Mouse (Mus musculus) megakaryocyte progenitor cell, adult 5-6 weeks (primary cell): ENCODE results near the gene Atg4b. TPM values are rescaled to one million over a fixed set of nuclear protein-coding genes. Genes with fewer than 3 reads are reported as not detected.
A peak's percentile ranks its signal among the peaks of the same experiment; 100 is the strongest.
"Not testable (repeated sequence)": the region's sequence is repeated elsewhere in the genome, so short reads cannot be mapped to it uniquely, and the experiment has no call there.

Experiments
- ATAC-seq: replicated peaks from 2 replicates; pipeline ENCODE4 v1.8.0; 2016; ENCODE audit warnings: mild to moderate bottlenecking, moderate TSS enrichment, inconsistent platforms; ENCODE audit not compliant: poor library complexity
- total RNA-seq, 2 experiments: library from RNA; stranded (forward) in 1 of 2; stranded (reverse) in 1 of 2; fragments of 157-497, 149-512 nt in 1 of 2; fragments of 200-1000 nt in 1 of 2; gene quantifications; 2 replicates each; pipeline versions ENCODE4 v1.2.3 to v1.2.4; 2015 to 2017

Gene Atg4b
- total RNA-seq, 2 experiments from 2014 or later: 21.0 to 58.5 TPM

- no peak for ATAC-seq
Measured at GRCm38 (mm10) chr1:93755291-93755610, 4.0 kb downstream of the Atg4b start.

DNA sequence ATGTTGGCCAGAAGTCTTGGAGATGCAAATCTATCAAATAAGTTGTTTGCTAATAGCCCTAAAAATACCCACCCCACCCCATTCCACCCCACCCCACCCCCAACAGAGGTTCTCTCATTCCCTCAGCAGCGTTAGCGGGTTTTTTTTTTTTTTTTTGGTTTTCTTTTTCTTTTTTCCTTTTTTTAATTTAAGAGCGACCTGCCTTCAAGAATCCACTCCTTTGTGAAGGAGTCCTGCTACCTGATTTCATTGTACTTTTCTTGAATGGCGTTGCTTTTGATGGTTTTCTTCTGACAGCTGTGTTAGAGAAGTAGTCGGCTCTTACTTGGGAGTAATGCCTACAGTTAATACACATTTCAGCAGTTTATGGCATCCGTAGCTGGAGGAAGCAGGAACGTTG, 4.3 kb downstream of the Atg4b start:
- no peak for ATAC-seq

DNA sequence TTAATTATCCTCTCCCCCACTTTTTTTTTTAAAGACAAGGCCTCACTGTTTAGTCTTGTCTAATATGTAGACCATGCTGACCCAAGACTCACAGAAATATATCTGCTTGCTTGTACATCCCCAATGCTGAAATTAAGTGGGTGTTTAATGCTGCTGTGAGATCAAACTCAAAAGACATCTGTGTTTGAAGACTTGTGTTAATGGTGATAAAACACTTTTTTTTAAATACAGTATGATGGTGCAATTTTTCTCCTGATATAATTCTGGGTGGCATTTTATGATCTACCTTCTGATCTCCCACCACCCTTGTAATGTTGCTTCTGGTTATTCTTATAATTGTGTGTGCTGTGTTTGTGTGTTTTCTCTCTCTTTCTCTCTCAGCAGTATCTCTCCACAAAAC, 4.9 kb downstream of the Atg4b start:
- ATAC-seq: peak; percentile 36

GRCm38 (mm10) chr1:93760076-93760475, 8.8 kb downstream of the Atg4b start:
- ATAC-seq: no peak

DNA sequence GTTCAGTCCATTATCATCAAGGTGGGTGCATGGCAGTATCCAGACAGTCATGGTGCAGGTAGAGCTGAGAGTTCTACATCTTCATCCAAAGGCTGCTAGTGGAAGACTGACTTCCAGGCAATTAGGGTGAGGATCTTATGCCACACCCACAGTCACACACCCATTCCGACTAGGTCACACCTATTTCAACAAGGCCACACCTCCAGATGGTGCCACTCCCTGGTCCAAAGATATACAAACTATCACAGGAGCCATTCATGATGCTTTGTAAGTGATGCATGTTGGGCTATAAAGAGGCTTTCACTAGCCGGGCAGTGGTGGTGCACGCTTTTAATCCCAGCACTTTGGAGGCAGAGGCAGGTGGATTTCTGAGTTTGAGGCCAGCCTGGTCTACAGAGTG, 12.2 kb downstream of the Atg4b start:
- ATAC-seq: not testable (repeated sequence)

DNA sequence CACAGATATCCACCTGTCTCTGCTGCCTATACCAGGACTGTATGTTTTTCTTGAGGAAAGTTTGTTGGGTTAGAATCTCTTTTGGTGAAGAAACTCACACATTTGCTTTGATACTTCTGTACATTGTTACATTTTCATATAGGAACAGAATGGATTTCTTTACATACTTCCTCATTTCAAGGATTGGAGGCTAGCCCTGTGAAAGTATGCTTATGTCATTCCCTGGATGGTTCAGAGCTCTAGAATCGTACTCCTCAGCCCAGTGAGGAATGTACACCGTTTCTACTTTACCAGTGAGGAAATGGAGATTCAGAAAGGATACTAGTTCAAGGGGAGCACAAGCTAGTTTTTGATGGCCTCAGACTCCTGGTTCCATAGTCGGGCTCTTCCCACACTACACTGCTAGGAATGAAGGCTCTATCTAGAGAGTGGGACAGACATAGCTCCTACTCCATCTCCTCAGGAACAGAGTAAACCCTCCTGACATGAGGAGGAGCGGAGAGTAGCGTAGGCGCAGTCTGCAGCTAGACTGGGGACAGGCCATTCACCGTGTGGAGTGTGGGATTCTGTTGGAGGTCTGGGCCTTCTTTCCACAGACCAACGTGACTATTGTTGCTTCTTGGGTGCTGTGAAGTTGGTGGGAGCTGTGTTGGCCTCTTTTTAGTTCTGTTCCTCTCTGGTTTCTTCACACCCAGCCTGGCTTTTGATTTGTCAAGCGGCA, 13.7 kb downstream of the Atg4b start:
- peak; percentile 68 for ATAC-seq

- ATAC-seq: no peak
Measured at GRCm38 (mm10) chr1:93767600-93767999, 16.3 kb downstream of the Atg4b start.

DNA sequence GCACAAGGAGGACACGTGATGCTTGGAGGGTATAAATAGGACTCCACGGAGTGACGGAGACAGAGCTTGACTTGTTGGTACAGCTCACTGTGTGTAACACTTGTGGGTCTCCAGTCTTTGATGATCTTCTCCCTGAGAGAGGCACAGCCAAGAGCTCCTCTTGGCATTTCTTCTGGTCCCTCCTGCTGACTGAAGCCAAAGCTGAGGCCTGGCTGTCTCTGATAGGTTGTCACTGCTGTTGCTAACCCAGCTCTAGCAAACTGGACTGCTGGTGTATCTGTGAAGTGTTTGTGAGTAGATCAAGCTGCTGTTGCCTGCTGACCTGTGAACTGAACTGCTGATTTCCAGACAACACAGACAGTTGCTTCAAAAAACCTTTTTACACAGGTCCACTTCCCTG, 18.6 kb downstream of the Atg4b start:
- ATAC-seq: no peak

- ATAC-seq: no peak
Measured at GRCm38 (mm10) chr1:93776686-93777085, 25.4 kb downstream of the Atg4b start.

GRCm38 (mm10) chr1:93786912-93787311, 35.6 kb downstream of the Atg4b start:
- no peak for ATAC-seq

DNA sequence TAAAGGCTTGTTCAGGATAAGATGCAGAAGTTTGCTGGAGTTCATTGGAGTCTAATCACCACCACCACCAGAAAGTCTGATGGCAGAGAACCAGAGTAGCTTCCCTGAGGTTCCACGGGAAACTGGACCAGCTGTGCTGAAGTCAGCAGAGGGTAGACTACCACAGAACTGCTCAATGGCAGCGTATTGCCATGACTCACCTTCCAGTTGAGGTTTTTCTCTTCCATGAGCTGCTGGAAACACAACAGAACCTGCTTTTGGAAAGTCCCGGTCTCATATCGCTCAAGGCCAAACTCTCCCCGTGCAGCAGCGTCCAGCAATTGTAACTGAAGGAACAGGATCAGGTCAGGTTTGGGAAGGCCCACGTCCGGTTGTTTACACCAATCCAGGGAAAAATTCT, 43.2 kb downstream of the Atg4b start:
- ATAC-seq: no peak

DNA sequence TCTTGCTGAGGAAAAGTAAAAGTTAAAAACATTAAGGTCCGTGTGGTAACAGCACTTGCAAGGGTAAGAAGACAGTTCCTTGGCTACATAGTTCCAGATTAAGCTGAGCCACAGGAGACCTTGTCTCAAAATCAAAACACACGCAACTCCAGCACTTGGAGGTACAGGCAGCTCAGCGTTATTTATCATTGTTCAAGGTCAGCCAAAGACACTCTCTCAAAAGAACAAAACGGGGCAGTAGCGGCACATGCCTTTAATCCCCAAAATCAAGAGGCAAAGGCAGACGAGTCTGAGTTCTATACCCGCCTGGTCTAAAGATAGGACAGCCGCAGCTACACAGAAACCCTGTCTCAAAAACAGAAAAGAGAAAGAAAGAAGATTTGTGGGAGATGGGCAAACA, 44.6 kb downstream of the Atg4b start:
- no peak for ATAC-seq

DNA sequence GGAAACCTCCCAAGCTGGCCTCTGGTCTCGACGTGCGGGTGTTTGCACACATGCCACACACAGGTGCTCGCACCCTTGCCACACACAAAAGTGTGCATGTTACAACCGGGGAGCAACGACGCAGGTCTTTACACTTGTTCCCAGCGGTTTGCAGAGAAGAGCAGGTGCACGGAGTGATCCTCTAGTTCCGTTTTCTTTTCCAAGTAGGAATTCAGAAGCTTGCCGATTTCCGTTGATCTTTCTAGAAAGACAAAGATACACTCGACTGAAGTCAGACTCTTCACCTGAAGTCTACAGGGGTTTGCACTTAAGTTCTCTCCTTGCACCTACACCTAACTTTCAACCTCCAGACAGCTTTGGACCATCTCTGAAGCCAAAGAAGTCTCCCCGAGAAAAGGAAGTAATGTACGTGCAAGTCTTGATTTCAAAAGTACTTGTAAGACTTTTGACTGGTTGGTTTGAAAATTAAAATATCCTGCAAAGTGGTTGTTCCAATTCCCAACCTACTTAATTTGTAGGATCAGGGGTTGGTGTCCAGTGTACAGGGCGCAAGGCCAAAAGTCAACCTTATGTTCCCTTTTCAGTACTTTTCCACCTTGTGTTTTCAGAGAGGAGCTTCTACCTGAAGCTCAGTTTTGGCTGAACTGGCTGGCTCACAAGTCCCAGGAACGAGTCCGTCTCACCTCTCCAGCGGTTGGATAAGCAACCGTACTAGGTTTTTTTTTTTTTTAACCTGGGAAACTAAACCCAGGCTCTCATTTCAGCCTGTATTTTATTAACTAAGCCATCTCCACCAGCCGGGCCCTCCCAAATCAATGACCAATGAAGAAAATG, 49.6 kb downstream of the Atg4b start:
- no peak for ATAC-seq

- peak; percentile 62 for ATAC-seq
Measured at GRCm38 (mm10) chr1:93801741-93802238, 50.5 kb downstream of the Atg4b start, which contains the start of gene Dtymk. Dtymk (minus strand) TSS chr1:93801934.

- ATAC-seq: peak; percentile 7
Measured at GRCm38 (mm10) chr1:93802771-93803170, 51.5 kb downstream of the Atg4b start.

DNA sequence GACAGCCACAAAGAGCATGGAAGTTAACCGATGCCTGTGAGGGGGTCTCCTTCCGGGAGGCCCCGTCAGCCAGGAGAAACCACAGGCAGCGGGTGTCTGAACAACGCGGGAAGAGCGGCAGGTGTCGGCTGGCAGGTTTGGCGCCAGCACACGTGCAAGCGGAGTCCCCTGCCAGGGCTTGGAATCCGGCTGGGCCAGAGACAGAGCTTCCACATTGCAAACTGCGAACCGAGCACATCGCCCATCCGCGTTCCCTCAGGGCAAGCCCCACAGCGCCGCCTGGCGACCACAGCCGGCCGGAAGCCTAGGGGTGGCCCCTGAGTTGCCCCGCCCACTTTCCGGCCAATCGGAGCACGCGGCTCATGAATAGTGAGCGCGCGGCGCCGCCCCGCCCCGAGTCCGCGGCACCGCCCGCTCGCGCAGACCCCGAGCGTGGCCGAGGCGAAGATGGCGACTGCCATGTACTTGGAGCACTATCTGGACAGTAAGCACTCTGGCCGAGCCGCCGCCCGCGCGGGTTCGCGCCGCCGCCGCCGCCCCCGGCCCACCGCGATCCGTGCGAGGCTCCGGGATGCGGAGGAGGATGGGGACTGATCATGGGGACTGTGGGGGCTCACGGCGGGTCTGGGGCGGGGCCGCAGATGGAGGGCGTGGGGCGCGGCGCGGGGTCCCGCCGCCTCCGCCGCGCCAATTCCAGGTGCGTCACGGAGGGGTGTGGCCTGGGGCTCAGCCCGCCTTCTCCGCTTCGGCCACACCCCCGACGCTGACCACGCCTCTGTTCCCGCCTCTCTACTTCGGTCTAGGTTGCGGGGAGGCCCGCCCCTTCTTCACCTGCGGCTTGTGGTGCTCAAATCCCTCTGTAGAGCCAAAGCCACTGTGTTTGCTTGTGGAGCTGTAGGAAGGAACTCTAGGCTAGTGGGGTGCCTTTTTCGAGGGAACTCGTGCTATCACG, 52.5 kb downstream of the Atg4b start, which contains the start of gene Ing5:
Gene Ing5 (plus strand): TSS at position 410 of the 952 bp plus-strand sequence.
- peak; percentile 62 for ATAC-seq

DNA sequence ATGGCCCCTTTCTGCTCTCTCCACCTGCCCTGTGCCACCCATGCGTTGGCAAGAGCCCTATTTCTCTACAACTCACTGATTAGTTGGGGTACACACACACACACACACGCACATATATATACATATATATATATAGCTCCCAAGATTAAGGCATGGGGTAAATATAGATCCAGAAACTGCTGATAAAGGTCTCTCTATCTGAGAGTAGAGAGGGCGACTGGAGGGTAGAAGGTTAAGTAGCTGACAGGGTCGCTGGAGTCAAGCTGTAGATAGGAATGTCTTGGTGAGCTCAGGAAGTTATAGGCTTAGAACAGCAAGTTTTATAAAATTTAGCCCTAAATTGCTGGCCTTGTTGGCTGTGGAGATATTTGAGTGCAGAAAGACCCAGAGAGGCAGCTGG, 53.5 kb downstream of the Atg4b start:
- ATAC-seq: no peak

- no peak for ATAC-seq
Measured at GRCm38 (mm10) chr1:93805221-93805951, 54.1 kb downstream of the Atg4b start.

DNA sequence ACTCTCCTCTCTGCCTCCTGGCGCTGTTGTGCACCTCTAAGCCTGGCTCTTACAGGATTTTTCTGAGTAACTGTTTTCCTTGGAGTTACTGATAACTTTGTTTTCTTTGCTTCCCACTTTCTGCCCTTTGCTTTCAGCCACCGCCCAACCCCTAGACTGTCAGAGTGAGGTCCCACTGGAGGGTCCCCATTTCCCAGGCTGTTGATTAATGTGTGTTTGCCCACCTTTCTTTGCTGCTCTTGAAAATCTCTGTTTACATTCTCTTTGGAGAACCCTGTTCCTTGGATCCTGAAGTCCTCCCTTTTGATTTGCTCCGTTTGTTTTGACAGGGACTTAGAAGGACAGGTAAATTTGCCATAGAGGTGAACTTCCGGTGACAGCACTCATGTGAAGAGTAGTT, 57.6 kb downstream of the Atg4b start:
- ATAC-seq: no peak

GRCm38 (mm10) chr1:93810011-93810410, 58.7 kb downstream of the Atg4b start:
- no peak for ATAC-seq
